Mouse (Mus musculus): ENCODE results near the gene Acer2. TPM values are rescaled to one million over a fixed set of nuclear protein-coding genes. Genes with fewer than 3 reads are reported as not detected.
A peak's percentile ranks its signal among the peaks of the same experiment; 100 is the strongest.

Acer2 gene
- polyA plus RNA-seq, 1 experiment: 0.02 TPM

GRCm38 (mm10) chr4:86856304-86857112 is 17.7 kb upstream of the Acer2 start:
- Histone ChIP-seq H3K9me3 (ENCODE audit: control insufficient read depth, low read length) (no peaks in the 10 kb centered on the region), H3K27me3 (ENCODE audit: control insufficient read depth) (no peaks in the 10 kb centered on the region), H3K36me3 (ENCODE audit: control insufficient read depth) (peaks cover 47% of the 10 kb centered on the region), H3K4me1 (ENCODE audit: control insufficient read depth) (peaks cover 28% of the 10 kb centered on the region), H3K4me3 (replicated peaks) (peak overlapping the region; percentile 99)
- TF ChIP-seq GATA1 (IDR thresholded peaks at IDR 0.05; ENCODE audit: low read length): no peak
- no peak for TF ChIP-seq TAL1 (IDR thresholded peaks at IDR 0.05; ENCODE audit: low read length)

GRCm38 (mm10) chr4:86857113-86858069 is 16.8 kb upstream of the Acer2 start, which contains the start of gene Rps6:
TSS of gene Rps6 (minus strand) at chr4:86857412.
- peaks cover 40% of the 10 kb centered on the region for H3K36me3 ChIP-seq (ENCODE audit: control insufficient read depth)
- no peaks in the 10 kb centered on the region for H3K9me3 ChIP-seq (ENCODE audit: control insufficient read depth, low read length)
- peaks cover 31% of the 10 kb centered on the region for H3K4me1 ChIP-seq (ENCODE audit: control insufficient read depth)
- no peak; the same call in 1 of the 2 replicates for TF ChIP-seq GATA1 (IDR thresholded peaks at IDR 0.05; ENCODE audit: low read length)
- no peak for TF ChIP-seq TAL1 (IDR thresholded peaks at IDR 0.05; ENCODE audit: low read length)
- H3K27me3 ChIP-seq (ENCODE audit: control insufficient read depth): no peaks in the 10 kb centered on the region
- peak within 1 kb of the TSS; percentile 99 for H3K4me3 ChIP-seq (replicated peaks)

GRCm38 (mm10) chr4:86858070-86858440 is 16.1 kb upstream of the Acer2 start:
- Histone ChIP-seq H3K27me3 (ENCODE audit: control insufficient read depth) (no peaks in the 10 kb centered on the region), H3K36me3 (ENCODE audit: control insufficient read depth) (peaks cover 33% of the 10 kb centered on the region), H3K4me3 (replicated peaks) (peak overlapping the region; percentile 99), H3K4me1 (ENCODE audit: control insufficient read depth) (peaks cover 35% of the 10 kb centered on the region), H3K9me3 (ENCODE audit: control insufficient read depth, low read length) (no peaks in the 10 kb centered on the region)
- TF ChIP-seq GATA1 (IDR thresholded peaks at IDR 0.05; ENCODE audit: low read length) (no peak), TAL1 (IDR thresholded peaks at IDR 0.05; ENCODE audit: low read length) (no peak)

GRCm38 (mm10) chr4:86864087-86864486 is 10.1 kb upstream of the Acer2 start:
- TF ChIP-seq GATA1 (IDR thresholded peaks at IDR 0.05; ENCODE audit: low read length): no peak
- TF ChIP-seq TAL1 (IDR thresholded peaks at IDR 0.05; ENCODE audit: low read length): no peak; the same call in 2 of the 3 replicates
- no peak overlapping the region for H3K4me3 ChIP-seq (replicated peaks)
- H3K9me3 ChIP-seq (ENCODE audit: control insufficient read depth, low read length): no peaks in the 10 kb centered on the region
- no peaks in the 10 kb centered on the region for H3K36me3 ChIP-seq (ENCODE audit: control insufficient read depth)
- peaks cover 10% of the 10 kb centered on the region for H3K27me3 ChIP-seq (ENCODE audit: control insufficient read depth)
- H3K4me1 ChIP-seq (ENCODE audit: control insufficient read depth): peaks cover 8% of the 10 kb centered on the region

- Histone ChIP-seq H3K4me1 (ENCODE audit: control insufficient read depth) (peaks cover 15% of the 10 kb centered on the region), H3K27me3 (ENCODE audit: control insufficient read depth) (peaks cover 48% of the 10 kb centered on the region), H3K36me3 (ENCODE audit: control insufficient read depth) (no peaks in the 10 kb centered on the region), H3K9me3 (ENCODE audit: control insufficient read depth, low read length) (peaks cover 6% of the 10 kb centered on the region; the same call in 1 of the 2 replicates), H3K4me3 (replicated peaks) (no peak overlapping the region)
- TF ChIP-seq GATA1 (IDR thresholded peaks at IDR 0.05; ENCODE audit: low read length) (no peak), TAL1 (IDR thresholded peaks at IDR 0.05; ENCODE audit: low read length) (no peak)
Observed at GRCm38 (mm10) chr4:86871988-86872387, 2.2 kb upstream of the Acer2 start.

- TF ChIP-seq GATA1 (IDR thresholded peaks at IDR 0.05; ENCODE audit: low read length): no peak
- TF ChIP-seq TAL1 (IDR thresholded peaks at IDR 0.05; ENCODE audit: low read length): no peak
- no peak overlapping the region for H3K4me3 ChIP-seq (replicated peaks)
- H3K36me3 ChIP-seq (ENCODE audit: control insufficient read depth): no peaks in the 10 kb centered on the region
- peaks cover 6% of the 10 kb centered on the region; the same call in 1 of the 2 replicates for H3K9me3 ChIP-seq (ENCODE audit: control insufficient read depth, low read length)
- peaks cover 15% of the 10 kb centered on the region for H3K4me1 ChIP-seq (ENCODE audit: control insufficient read depth)
- peaks cover 47% of the 10 kb centered on the region for H3K27me3 ChIP-seq (ENCODE audit: control insufficient read depth)
Observed at GRCm38 (mm10) chr4:86873072-86873471, 1.1 kb upstream of the Acer2 start.

- no peaks in the 10 kb centered on the region for H3K36me3 ChIP-seq (ENCODE audit: control insufficient read depth)
- peaks cover 23% of the 10 kb centered on the region for H3K27me3 ChIP-seq (ENCODE audit: control insufficient read depth)
- TF ChIP-seq GATA1 (IDR thresholded peaks at IDR 0.05; ENCODE audit: low read length) (no peak), TAL1 (IDR thresholded peaks at IDR 0.05; ENCODE audit: low read length) (no peak)
- peaks cover 7% of the 10 kb centered on the region for H3K4me1 ChIP-seq (ENCODE audit: control insufficient read depth)
- H3K4me3 ChIP-seq (replicated peaks): no peak overlapping the region
- H3K9me3 ChIP-seq (ENCODE audit: control insufficient read depth, low read length): no peaks in the 10 kb centered on the region
Observed at GRCm38 (mm10) chr4:86879477-86879876, 5.3 kb downstream of the Acer2 start.

- no peak overlapping the region for H3K4me3 ChIP-seq (replicated peaks)
- H3K36me3 ChIP-seq (ENCODE audit: control insufficient read depth): no peaks in the 10 kb centered on the region
- TF ChIP-seq TAL1 (IDR thresholded peaks at IDR 0.05; ENCODE audit: low read length): no peak
- TF ChIP-seq GATA1 (IDR thresholded peaks at IDR 0.05; ENCODE audit: low read length): no peak
- peaks cover 13% of the 10 kb centered on the region for H3K4me1 ChIP-seq (ENCODE audit: control insufficient read depth)
- no peaks in the 10 kb centered on the region for H3K9me3 ChIP-seq (ENCODE audit: control insufficient read depth, low read length)
- H3K27me3 ChIP-seq (ENCODE audit: control insufficient read depth): peaks cover 6% of the 10 kb centered on the region
Observed at GRCm38 (mm10) chr4:86881178-86881577, 7.0 kb downstream of the Acer2 start.

- Histone ChIP-seq H3K4me3 (replicated peaks) (no peak overlapping the region), H3K27me3 (ENCODE audit: control insufficient read depth) (peaks cover 2% of the 10 kb centered on the region; the same call in 1 of the 2 replicates), H3K36me3 (ENCODE audit: control insufficient read depth) (no peaks in the 10 kb centered on the region), H3K4me1 (ENCODE audit: control insufficient read depth) (peaks cover 24% of the 10 kb centered on the region), H3K9me3 (ENCODE audit: control insufficient read depth, low read length) (no peaks in the 10 kb centered on the region)
- TF ChIP-seq TAL1 (IDR thresholded peaks at IDR 0.05; ENCODE audit: low read length) (no peak), GATA1 (IDR thresholded peaks at IDR 0.05; ENCODE audit: low read length) (no peak)
Observed at GRCm38 (mm10) chr4:86882413-86882812, 8.2 kb downstream of the Acer2 start.
